Mouse (Mus musculus) monocyte, adult 2 months (primary cell): Measurements from ENCODE around the gene Frmpd4.

Experiments used
- DNase-seq, 2 experiments: peaks; one replicate each; pipeline ENCODE4 v3.0.0; 2022; ENCODE audit warnings: low spot score in 2 of 2, low read depth in 1 of 2

Gene Frmpd4

GRCm38 (mm10) chrX:167654249-167654648, 922.8 kb downstream of the Frmpd4 start:
- DNase-seq: no peak

- DNase-seq: no peak
Observed at GRCm38 (mm10) chrX:167597639-167598217, 979.3 kb downstream of the Frmpd4 start.

- DNase-seq: no peak
Observed at GRCm38 (mm10) chrX:167552827-167553226, 1024.2 kb downstream of the Frmpd4 start.

GRCm38 (mm10) chrX:167523151-167523550, 1053.9 kb downstream of the Frmpd4 start:
- DNase-seq: no peak

- no peak for DNase-seq
Observed at GRCm38 (mm10) chrX:167522528-167522927, 1054.5 kb downstream of the Frmpd4 start.

- no peak for DNase-seq
Observed at GRCm38 (mm10) chrX:167518440-167518839, 1058.6 kb downstream of the Frmpd4 start.

GRCm38 (mm10) chrX:167497780-167498179, 1079.3 kb downstream of the Frmpd4 start:
- DNase-seq: peak in 1 of 2 experiments; percentile 4

- no peak for DNase-seq
Observed at GRCm38 (mm10) chrX:167492265-167492664, 1084.8 kb downstream of the Frmpd4 start.

GRCm38 (mm10) chrX:167491589-167492207, 1085.3 kb downstream of the Frmpd4 start:
- no peak for DNase-seq

GRCm38 (mm10) chrX:167483409-167484177, 1093.4 kb downstream of the Frmpd4 start:
- DNase-seq: no peak

GRCm38 (mm10) chrX:167477636-167478035, 1099.4 kb downstream of the Frmpd4 start:
- DNase-seq: no peak

- DNase-seq: peak in 1 of 2 experiments; percentile 0
Observed at GRCm38 (mm10) chrX:167434883-167435282, 1142.1 kb downstream of the Frmpd4 start.

- DNase-seq: no peak
Observed at GRCm38 (mm10) chrX:167433950-167434349, 1143.1 kb downstream of the Frmpd4 start.
